Mouse (Mus musculus): ENCODE data around the gene Man1a. TPM values are rescaled to one million over a fixed set of nuclear protein-coding genes. Genes with fewer than 3 reads are reported as not detected.

The Man1a gene
- polyA plus RNA-seq (2015; fragmentation: Nextera tagmentation; extraction: Ambion mirVana), result 2.9 and 3.2 TPM in 2 replicates

DNA sequence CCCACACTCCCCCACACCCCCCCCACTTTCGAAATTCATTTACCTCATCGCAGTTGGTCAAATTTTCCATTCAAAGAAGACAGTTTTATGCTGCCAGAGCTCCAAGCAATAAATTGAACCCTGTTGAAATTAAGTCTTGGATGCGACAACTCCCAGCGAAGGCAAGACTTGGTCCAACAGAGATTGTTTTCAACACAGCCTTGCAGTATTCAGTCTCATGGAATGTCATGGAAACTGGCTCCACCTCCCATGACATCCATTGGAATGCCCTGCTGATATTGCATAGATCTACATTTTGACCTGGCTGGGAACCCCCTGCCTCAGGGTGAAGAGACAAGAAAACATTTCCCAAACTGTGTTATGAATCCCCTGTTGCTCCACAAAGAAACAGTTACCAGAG lies at the start of gene Man1a:
Gene Man1a (minus strand): TSS at position 190 of the 400 bp plus-strand sequence.
- Histone ChIP-seq H3K4me3 (peak within 1 kb of the TSS; percentile 77), H3K9ac (replicated peaks) (peak within 1 kb of the TSS; percentile 63), H3K9me3 (no peaks in the 10 kb centered on the region), H3K36me3 (no peaks in the 10 kb centered on the region), H3K27ac (replicated peaks) (no peak within 1 kb of the TSS), H3K27me3 (0 out of 2 replicates have a peak, but pooled peaks cover 3% of the 10 kb centered on the region), H3K4me1 (peaks cover 16% of the 10 kb centered on the region), H3K4me2 (replicated peaks) (peak within 1 kb of the TSS; percentile 98)
- WGBS, result 7% methylated on average over 4 of the region's 4 CpGs
- no peak for ATAC-seq (replicated peaks)

DNA sequence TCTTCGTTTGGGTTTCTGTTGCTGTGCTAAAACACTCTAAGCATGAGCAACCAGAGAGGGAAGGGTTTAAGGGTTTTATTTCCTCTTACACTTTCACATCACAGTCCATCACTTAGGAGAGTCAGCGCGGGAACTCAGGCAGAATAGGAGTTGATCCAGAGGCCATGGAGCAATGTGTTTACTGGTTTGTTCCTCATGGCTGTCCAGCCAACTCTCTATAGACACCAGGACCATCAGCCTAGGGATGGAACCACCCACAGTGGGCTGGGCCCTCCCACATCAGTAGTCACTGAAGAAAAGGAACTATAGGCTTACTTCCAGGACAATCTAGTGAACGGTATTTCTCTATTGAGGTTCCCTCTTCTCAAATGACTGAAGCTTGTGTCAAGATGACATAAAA lies 45.4 kb upstream of the Man1a start:
- ATAC-seq (replicated peaks), result no peak
- 93% methylated on average over 4 of the region's 4 CpGs for WGBS

DNA sequence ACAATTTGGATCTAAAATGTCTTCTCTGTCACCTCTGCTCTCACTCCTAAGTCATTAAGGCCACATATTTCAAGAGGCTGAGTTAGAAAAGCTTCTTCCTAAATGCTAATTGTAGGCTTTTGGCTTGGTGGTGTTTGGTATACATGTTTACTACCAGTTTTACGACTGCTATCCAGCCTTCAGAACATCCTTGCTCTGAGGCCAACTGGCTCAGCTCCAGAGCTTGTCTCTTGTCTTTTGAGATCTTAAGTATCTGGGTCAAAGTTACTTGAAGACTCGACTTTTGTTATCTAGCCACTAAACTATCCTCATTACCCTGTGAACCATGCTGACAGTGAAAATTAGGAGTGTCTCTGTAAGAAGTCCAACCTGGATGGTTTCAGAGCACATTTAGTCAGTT lies 44.0 kb upstream of the Man1a start:
- WGBS, result 77% methylated on average over 2 of the region's 2 CpGs
- ATAC-seq (replicated peaks), result no peak

More for the DNA sequence above, 45.4 kb upstream of the Man1a start:
- H3K4me3 ChIP-seq, result no peak overlapping the region
- H3K27ac ChIP-seq (replicated peaks), result no peak overlapping the region
- H3K4me1 ChIP-seq, result no peaks in the 10 kb centered on the region
- no peaks in the 10 kb centered on the region for H3K9me3 ChIP-seq
- H3K36me3 ChIP-seq, result no peaks in the 10 kb centered on the region
- no peaks in the 10 kb centered on the region for H3K27me3 ChIP-seq
- H3K4me2 ChIP-seq (replicated peaks), result no peak overlapping the region
- no peak overlapping the region for H3K9ac ChIP-seq (replicated peaks)

DNA sequence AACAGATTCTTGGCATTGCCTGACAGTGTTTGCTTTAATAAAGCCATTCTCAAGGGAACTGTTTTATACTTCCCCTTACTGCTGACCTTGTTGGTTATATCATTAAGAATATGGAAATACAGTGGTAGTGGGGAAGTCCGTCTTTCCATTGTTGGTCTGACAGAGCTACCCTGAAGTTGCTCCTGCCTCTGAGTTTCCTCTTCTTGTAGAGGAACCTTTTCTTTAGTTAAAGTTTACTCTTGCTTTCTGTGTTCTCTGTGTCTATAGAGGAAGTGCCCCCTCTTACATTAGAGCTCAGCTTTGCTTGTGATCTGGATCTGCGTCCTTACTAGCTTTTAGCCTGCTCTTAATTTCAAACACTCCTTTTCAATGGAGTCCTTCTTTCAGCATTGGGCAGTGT lies 42.9 kb upstream of the Man1a start:
- no peak for ATAC-seq (replicated peaks)
- Histone ChIP-seq H3K4me1 (no peaks in the 10 kb centered on the region), H3K4me2 (replicated peaks) (no peak overlapping the region), H3K9ac (replicated peaks) (no peak overlapping the region), H3K27ac (replicated peaks) (no peak overlapping the region), H3K4me3 (no peak overlapping the region), H3K27me3 (no peaks in the 10 kb centered on the region), H3K36me3 (no peaks in the 10 kb centered on the region), H3K9me3 (no peaks in the 10 kb centered on the region)
- 88% methylated on average over 2 of the region's 2 CpGs for WGBS

More for the DNA sequence above, 44.0 kb upstream of the Man1a start:
- no peaks in the 10 kb centered on the region for H3K36me3 ChIP-seq
- no peaks in the 10 kb centered on the region for H3K27me3 ChIP-seq
- H3K9me3 ChIP-seq, result no peaks in the 10 kb centered on the region
- no peak overlapping the region for H3K9ac ChIP-seq (replicated peaks)
- no peak overlapping the region for H3K27ac ChIP-seq (replicated peaks)
- no peak overlapping the region for H3K4me2 ChIP-seq (replicated peaks)
- H3K4me3 ChIP-seq, result no peak overlapping the region
- H3K4me1 ChIP-seq, result no peaks in the 10 kb centered on the region

DNA sequence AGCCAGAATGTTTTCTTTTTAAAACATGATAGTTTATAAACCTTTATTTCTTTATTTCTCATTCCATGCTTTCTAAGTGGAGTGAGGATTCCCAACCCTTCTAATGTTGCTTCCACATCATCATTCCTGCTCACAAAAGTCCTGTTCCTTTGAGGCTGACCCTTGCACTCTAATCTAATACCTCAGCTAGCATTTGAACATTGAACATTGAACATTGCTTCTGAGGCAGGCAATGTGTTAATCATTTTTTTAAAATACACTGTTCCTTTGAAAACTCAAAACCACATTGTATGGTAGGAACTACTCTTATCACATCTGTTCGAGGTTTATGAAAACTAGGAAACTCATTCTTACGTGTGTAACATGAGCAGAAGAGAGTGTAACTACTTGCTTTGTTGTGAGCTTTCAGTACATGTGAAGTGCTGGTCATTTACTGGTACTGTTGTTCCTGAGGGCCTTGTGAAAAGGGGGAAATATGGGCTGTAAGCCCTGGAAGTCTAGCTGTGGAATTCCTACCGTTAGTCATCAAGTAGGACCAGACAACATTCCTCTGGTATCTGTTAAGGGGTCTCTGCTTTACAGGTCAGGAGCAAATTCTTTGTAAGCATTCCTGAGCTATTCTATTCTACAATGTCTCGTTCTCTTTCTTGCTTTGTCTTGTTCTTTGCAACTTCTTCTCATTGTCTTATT lies 42.0 kb upstream of the Man1a start:
- 80% methylated on average over 4 of the region's 4 CpGs for WGBS
- H3K27ac ChIP-seq (replicated peaks), result no peak overlapping the region
- no peaks in the 10 kb centered on the region for H3K27me3 ChIP-seq
- H3K9ac ChIP-seq (replicated peaks), result no peak overlapping the region
- H3K9me3 ChIP-seq, result no peaks in the 10 kb centered on the region
- no peak for ATAC-seq (replicated peaks)
- no peak overlapping the region for H3K4me3 ChIP-seq
- no peaks in the 10 kb centered on the region for H3K4me1 ChIP-seq
- no peaks in the 10 kb centered on the region for H3K36me3 ChIP-seq
- H3K4me2 ChIP-seq (replicated peaks), result no peak overlapping the region

DNA sequence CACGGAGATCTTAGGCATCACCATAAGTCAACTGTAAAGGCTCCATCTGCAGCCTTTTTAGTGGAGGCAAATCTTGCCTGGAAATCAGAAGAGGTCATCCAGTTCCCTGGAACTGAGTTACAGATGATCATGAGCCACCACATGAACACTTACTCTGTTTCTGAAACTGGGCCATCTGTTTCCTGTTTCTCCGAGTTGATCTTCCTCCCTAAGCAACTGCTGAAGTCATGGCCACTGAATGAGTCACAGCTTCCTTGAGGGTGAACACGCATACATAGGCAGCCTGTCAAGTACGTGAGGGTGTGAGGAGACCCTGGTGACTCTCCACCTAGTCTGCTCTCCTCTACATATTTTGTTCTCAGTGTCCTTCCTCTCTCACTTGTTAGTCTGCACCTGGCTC lies 41.4 kb upstream of the Man1a start:
- no peaks in the 10 kb centered on the region for H3K9me3 ChIP-seq
- H3K4me3 ChIP-seq, result no peak overlapping the region
- H3K4me1 ChIP-seq, result no peaks in the 10 kb centered on the region
- no peaks in the 10 kb centered on the region for H3K36me3 ChIP-seq
- no peak for ATAC-seq (replicated peaks)
- H3K4me2 ChIP-seq (replicated peaks), result no peak overlapping the region
- no peak overlapping the region for H3K27ac ChIP-seq (replicated peaks)
- WGBS, result 88% methylated on average over 4 of the region's 4 CpGs
- no peak overlapping the region for H3K9ac ChIP-seq (replicated peaks)
- H3K27me3 ChIP-seq, result no peaks in the 10 kb centered on the region

DNA sequence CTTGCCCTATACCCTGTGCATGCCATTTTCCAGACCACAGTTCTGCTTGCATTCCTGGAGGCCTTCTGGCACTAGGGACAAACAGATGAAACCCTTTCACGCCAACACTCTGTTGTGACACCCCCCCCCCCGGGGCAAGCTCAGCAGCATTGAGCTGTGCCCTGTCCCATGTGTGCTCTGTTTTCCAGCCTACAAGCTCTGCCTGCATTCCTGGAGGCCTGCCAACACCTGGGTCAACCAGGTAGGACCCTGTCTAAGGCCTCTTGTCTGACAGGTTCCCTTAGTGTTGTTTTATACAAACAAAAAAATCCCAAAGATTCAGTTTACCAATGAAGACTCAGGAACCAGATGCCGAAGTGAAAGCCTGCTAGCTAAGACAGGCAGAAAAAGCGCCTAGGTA lies 27.3 kb upstream of the Man1a start:
- Histone ChIP-seq H3K36me3 (no peaks in the 10 kb centered on the region), H3K9me3 (no peaks in the 10 kb centered on the region), H3K4me3 (no peak overlapping the region), H3K9ac (replicated peaks) (no peak overlapping the region), H3K27ac (replicated peaks) (no peak overlapping the region), H3K27me3 (no peaks in the 10 kb centered on the region), H3K4me1 (no peaks in the 10 kb centered on the region), H3K4me2 (replicated peaks) (no peak overlapping the region)
- ATAC-seq (replicated peaks), result no peak
- 88% methylated on average over 4 of the region's 4 CpGs for WGBS

DNA sequence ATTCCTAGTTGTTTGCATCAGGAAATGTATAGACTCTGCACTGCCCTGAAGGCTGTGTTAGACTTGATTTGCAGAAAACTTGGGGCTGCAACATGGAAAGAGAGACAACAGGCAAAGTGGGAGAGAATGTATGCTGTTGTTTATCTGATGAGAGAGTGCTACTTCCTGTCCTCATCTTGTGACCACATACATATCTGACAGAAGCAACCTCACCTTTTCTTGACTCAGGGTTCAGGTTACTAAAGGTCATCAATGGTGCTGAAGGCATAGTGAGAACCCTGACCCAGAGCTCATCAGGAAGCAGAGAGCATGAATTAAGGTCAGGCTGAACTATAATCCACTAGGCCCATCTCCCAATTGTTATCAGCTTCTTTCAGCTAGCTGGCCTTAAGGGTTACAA lies 15.7 kb upstream of the Man1a start:
- no peaks in the 10 kb centered on the region for H3K36me3 ChIP-seq
- H3K9ac ChIP-seq (replicated peaks), result no peak overlapping the region
- no peaks in the 10 kb centered on the region for H3K4me1 ChIP-seq
- no peak overlapping the region for H3K4me2 ChIP-seq (replicated peaks)
- H3K9me3 ChIP-seq, result no peaks in the 10 kb centered on the region
- no peak overlapping the region for H3K4me3 ChIP-seq
- H3K27me3 ChIP-seq, result no peaks in the 10 kb centered on the region
- H3K27ac ChIP-seq (replicated peaks), result no peak overlapping the region
- no peak for ATAC-seq (replicated peaks)

DNA sequence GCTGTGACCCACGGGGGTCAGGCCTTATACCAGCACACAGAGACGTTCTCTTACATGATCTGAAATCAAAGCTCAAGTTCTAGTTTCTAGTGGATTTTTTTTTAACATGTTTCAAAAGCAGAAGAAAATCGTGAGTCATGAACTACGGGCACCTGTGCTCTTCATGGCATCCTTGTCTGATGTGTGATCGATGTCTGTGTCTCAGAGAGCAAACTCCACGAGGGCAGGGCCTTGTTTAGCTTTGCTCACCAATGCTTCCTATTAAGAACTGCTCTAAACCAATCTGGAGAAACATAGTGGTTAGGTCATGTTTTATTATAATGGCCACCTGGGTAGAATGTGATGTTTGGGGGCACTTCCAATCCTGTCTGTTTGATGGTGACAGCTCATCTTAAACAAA lies 13.5 kb upstream of the Man1a start:
- WGBS, result 92% methylated on average over 6 of the region's 6 CpGs
- Histone ChIP-seq H3K27me3 (no peaks in the 10 kb centered on the region), H3K4me1 (no peaks in the 10 kb centered on the region), H3K4me3 (no peak overlapping the region), H3K9ac (replicated peaks) (no peak overlapping the region), H3K27ac (replicated peaks) (no peak overlapping the region), H3K9me3 (no peaks in the 10 kb centered on the region), H3K4me2 (replicated peaks) (no peak overlapping the region), H3K36me3 (no peaks in the 10 kb centered on the region)
- no peak for ATAC-seq (replicated peaks)

DNA sequence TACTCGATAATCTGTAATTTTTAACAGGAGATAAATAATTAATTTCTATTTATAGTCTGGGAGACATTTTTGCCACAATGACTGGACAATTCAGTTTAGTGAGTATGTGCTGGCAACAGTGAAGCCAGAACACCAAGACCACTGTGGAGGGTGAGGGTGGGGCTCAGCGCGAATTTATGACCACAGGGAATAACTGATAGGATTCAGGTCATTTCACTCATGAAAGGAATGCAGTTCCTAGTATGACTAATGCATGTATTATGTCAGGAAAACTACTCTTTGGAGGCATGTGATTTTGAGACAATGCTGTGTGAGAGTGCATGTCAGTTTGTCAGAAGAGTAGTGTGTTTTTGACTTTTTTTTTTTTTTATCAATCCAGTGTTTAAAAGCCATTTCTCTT lies 10.9 kb upstream of the Man1a start:
- no peak overlapping the region for H3K9ac ChIP-seq (replicated peaks)
- H3K4me2 ChIP-seq (replicated peaks), result no peak overlapping the region
- no peak for ATAC-seq (replicated peaks)
- WGBS, result 97% methylated on average over 3 of the region's 3 CpGs
- no peak overlapping the region for H3K27ac ChIP-seq (replicated peaks)
- no peaks in the 10 kb centered on the region for H3K36me3 ChIP-seq
- H3K4me1 ChIP-seq, result no peaks in the 10 kb centered on the region
- no peak overlapping the region for H3K4me3 ChIP-seq
- no peaks in the 10 kb centered on the region for H3K9me3 ChIP-seq
- no peaks in the 10 kb centered on the region for H3K27me3 ChIP-seq

DNA sequence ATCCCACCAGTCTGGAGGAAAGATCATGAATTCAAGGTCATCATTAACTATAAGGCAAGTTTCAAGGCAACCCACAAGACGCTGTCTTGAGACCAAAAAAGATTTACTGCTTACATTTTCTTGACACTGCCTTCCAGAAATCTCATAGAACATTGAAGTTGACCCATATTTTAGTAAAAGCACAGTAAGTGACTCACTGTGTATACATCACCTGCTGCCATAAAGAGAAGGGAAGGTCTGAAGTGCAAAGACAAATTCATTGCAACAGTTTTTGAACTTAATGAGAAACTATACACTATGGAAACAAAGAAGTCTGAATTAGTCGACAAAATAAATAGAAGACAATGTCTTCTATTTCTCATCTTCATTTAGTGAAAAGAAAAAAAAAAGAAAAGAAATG lies 8.7 kb upstream of the Man1a start:
- Histone ChIP-seq H3K9me3 (no peaks in the 10 kb centered on the region), H3K4me1 (no peaks in the 10 kb centered on the region), H3K4me3 (no peak overlapping the region), H3K36me3 (no peaks in the 10 kb centered on the region), H3K27ac (replicated peaks) (no peak overlapping the region), H3K4me2 (replicated peaks) (no peak overlapping the region), H3K27me3 (no peaks in the 10 kb centered on the region), H3K9ac (replicated peaks) (no peak overlapping the region)
- ATAC-seq (replicated peaks), result no peak
- WGBS, result 88% methylated on average over 2 of the region's 2 CpGs

DNA sequence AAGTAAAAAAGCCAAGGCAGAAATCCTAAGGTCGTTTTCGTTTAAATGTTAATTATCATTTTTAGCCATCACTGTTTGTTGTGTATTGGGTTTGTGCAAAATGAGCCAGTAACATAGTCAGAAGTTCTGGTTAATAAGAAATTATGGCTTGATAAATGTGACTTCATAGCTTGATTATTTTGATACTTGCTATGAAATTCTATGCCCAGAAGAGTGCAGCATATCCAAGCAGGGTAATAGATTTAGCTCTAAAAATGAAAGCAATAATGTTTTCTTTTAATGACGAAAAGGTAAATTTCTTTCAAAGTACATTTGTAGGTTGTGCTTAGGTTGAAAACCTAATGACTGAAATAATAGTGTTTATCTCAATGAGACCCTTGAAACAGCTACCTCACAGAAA lies 596 bp upstream of the Man1a start:
- no peak overlapping the region for H3K4me2 ChIP-seq (replicated peaks)
- 63% methylated on average over 3 of the region's 3 CpGs for WGBS
- H3K4me3 ChIP-seq, result no peak overlapping the region
- H3K9me3 ChIP-seq, result no peaks in the 10 kb centered on the region
- ATAC-seq (replicated peaks), result no peak
- no peak overlapping the region for H3K27ac ChIP-seq (replicated peaks)
- no peaks in the 10 kb centered on the region for H3K36me3 ChIP-seq
- no peak overlapping the region for H3K9ac ChIP-seq (replicated peaks)
- 0 out of 2 replicates have a peak, but pooled peaks cover 3% of the 10 kb centered on the region for H3K27me3 ChIP-seq
- peaks cover 16% of the 10 kb centered on the region for H3K4me1 ChIP-seq

DNA sequence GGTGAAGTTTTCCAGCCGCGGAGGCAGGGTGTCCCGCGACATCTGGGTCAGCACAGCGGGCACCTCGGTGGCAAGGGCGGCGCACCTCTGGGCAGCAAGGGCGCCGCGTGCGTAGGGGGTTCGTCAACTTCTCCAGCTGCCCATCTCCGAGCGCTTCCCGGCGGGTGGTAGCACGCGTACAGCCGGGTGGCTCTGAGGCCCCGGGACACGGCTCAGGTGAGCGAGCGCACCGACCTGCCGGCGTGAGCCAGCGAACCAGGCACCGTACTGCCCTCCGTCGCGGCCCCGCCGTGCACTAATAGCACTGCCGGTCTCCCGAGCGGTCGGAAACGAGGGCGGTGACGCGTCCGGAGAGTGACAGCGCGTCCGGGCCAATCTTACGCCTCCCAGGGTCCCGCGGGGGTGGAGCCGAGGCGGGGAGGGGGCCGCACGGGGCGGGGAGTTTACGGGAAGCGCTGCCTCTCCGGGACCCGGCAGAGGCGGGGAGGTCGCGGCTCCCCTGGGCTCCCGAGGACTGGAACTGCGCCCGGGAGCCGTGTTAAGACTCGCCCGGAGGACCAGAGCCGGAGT lies 883 bp downstream of the Man1a start:
- Histone ChIP-seq H3K4me3 (peak overlapping the region; percentile 77), H3K27me3 (0 out of 2 replicates have a peak, but pooled peaks cover 3% of the 10 kb centered on the region), H3K4me1 (peaks cover 16% of the 10 kb centered on the region), H3K4me2 (replicated peaks) (peak overlapping the region; percentile 98), H3K36me3 (no peaks in the 10 kb centered on the region), H3K27ac (replicated peaks) (no peak overlapping the region), H3K9me3 (no peaks in the 10 kb centered on the region), H3K9ac (replicated peaks) (peak overlapping the region; percentile 63)
- ATAC-seq (replicated peaks), result peak; percentile 99
- under 1% methylated on average over 67 of the region's 68 CpGs for WGBS

Data from forebrain, embryonic 15.5 days (tissue).